Mouse (Mus musculus) kidney, adult 2 months (tissue): ENCODE measurements around the gene Caln1. TPM values are rescaled to one million over a fixed set of nuclear protein-coding genes. Genes with fewer than 3 reads are reported as not detected.

Experiments used
- DNase-seq: peaks from one replicate; pipeline ENCODE4 v3.0.0; 2021
- H3K27ac ChIP-seq: fragments of 200-500 bp; 2 replicates; pipeline ENCODE4 v1.5.1; 2012; ENCODE audit warnings: low read depth, low read length, control low read depth, inconsistent platforms; ENCODE audit not compliant: insufficient read depth
- H3K27me3 ChIP-seq: fragments of 200-500 bp; replicated peaks from 2 replicates; pipeline ENCODE4 v1.6.1; 2012; ENCODE audit warnings: mild to moderate bottlenecking, moderate library complexity, low read length, inconsistent platforms; ENCODE audit not compliant: control insufficient read depth, insufficient read depth
- H3K36me3 ChIP-seq: fragments of 200-500 bp; 2 replicates; pipeline ENCODE4 v1.6.1; 2012; ENCODE audit warnings: mild to moderate bottlenecking, moderate library complexity, low read length, inconsistent platforms; ENCODE audit not compliant: control insufficient read depth, insufficient read depth
- H3K4me1 ChIP-seq: fragments of 200-500 bp; 2 replicates; pipeline ENCODE4 v1.6.1; 2011; ENCODE audit warnings: low read length; ENCODE audit not compliant: control insufficient read depth, insufficient read depth
- H3K4me3 ChIP-seq: fragments of 200-500 bp; 2 replicates; pipeline ENCODE4 v1.5.1; 2011; ENCODE audit warnings: mild to moderate bottlenecking, low read depth, low read length, control low read depth; ENCODE audit not compliant: insufficient read depth
- CTCF ChIP-seq: fragments of 200-500 bp; conservative IDR thresholded peaks from 2 replicates; pipeline ENCODE4 v1.5.1; 2011; ENCODE audit warnings: low read depth, mild to moderate bottlenecking, control low read depth, low read length, moderate library complexity, mixed read lengths; ENCODE audit not compliant: insufficient read depth, insufficient read length
- POLR2A ChIP-seq: fragments of 200-500 bp; IDR thresholded peaks from one replicate; pipeline ENCODE4 v1.6.1; 2011; ENCODE audit warnings: low read depth, low read length, control low read depth
- WGBS: fragments of 180-500 bp; shearing (Covaris S2); methylation state at CpG from one replicate; pipeline ENCODE4 v1.1.7; 2018; 5-methylcytosine and 5-hydroxymethylcytosine counted together
- polyA plus RNA-seq: library from polyadenylated mRNA; depleted of rRNA; stranded (reverse); fragments of >200 nt; gene quantifications from 2 replicates; pipeline ENCODE4 v1.2.3, GENCODE M21; 2012

Gene Caln1
- polyA plus RNA-seq, 1 experiment: 0.02 TPM

- 85% methylated on average over 4 of the region's 4 CpGs for WGBS
- DNase-seq: no peak
- no peaks in the 10 kb centered on the region for H3K36me3 ChIP-seq
- H3K4me3 ChIP-seq: no peak overlapping the region
- H3K27ac ChIP-seq: no peak overlapping the region
- no peaks in the 10 kb centered on the region for H3K4me1 ChIP-seq
- H3K27me3 ChIP-seq: no peaks in the 10 kb centered on the region
- TF ChIP-seq CTCF (no peak), POLR2A (no peak)
Observed at GRCm38 (mm10) chr5:130715181-130715580, 345.9 kb downstream of the Caln1 start.

- Histone ChIP-seq H3K4me3 (no peak overlapping the region), H3K27ac (no peak overlapping the region), H3K36me3 (no peaks in the 10 kb centered on the region), H3K27me3 (no peaks in the 10 kb centered on the region), H3K4me1 (no peaks in the 10 kb centered on the region)
- DNase-seq: no peak
- 65% methylated on average over 9 of the region's 9 CpGs for WGBS
- TF ChIP-seq CTCF: peak; percentile 43; the same call in 1 of the 2 replicates
- TF ChIP-seq POLR2A: no peak
Observed at GRCm38 (mm10) chr5:130718385-130718784, 349.1 kb downstream of the Caln1 start.

- Histone ChIP-seq H3K27me3 (no peaks in the 10 kb centered on the region), H3K4me1 (no peaks in the 10 kb centered on the region), H3K27ac (no peak overlapping the region), H3K4me3 (no peak overlapping the region), H3K36me3 (no peaks in the 10 kb centered on the region)
- no peak for DNase-seq
- TF ChIP-seq CTCF (no peak), POLR2A (no peak)
- WGBS: 74% methylated on average over 13 of the region's 13 CpGs
Observed at GRCm38 (mm10) chr5:130742171-130742570, 372.9 kb downstream of the Caln1 start.

DNA sequence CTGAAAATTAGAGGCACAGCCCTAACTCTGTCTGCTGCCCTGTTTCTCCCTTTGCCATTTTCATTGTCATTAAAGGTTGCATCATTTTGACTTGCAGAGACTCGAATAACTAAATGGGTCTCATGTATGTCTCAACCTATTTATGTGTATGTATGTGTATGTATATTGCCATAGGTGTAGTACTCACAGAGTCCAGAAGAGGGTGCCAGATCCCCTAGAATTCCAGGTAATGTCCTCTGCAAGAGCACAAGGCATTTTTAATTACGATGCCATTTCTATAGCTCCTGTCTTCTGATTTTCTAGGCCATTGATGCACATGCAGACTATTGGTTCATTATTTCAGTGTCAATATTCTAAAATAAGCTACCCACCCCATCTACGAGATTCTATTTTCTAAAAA, 388.3 kb downstream of the Caln1 start:
- WGBS: 90% methylated on average over 3 of the region's 3 CpGs
- Histone ChIP-seq H3K36me3 (no peaks in the 10 kb centered on the region), H3K27me3 (no peaks in the 10 kb centered on the region), H3K4me3 (no peak overlapping the region), H3K27ac (no peak overlapping the region), H3K4me1 (no peaks in the 10 kb centered on the region)
- no peak for TF ChIP-seq CTCF
- TF ChIP-seq POLR2A: no peak
- no peak for DNase-seq

- DNase-seq: no peak
Observed at GRCm38 (mm10) chr5:130765784-130766183, 396.5 kb downstream of the Caln1 start.

DNA sequence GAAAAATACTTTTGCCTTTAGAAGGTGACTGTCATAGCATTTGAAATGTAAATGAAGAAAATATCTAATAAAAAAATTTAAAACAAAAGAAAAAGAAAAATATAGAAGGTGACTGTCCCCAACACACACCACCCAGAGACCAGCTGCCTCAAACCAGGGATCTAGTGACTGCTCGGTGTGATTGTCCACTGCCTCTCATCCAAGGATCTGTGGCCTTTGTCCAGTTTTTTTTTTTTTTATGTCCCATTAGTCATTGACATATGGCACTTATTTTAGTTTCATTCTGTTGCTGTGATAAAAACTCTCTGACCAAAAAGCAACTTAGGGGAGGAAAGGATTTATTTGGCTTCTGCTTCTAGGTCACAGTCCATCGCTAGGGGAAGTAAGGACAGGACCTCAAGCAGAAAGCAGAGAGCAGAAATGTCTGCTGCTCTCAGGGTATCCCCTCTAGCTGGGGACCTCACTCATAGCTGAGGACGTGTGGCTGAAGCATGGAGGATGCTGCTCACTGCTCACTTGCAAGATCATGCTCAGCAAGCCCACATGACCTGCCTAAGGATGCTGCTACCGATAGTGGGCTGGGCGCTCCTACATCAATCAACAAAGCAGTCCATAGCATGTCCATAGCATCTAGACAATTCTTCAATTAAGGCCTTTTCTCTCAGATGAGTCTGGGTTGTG, 401.9 kb downstream of the Caln1 start:
- no peak for TF ChIP-seq CTCF
- TF ChIP-seq POLR2A: no peak
- Histone ChIP-seq H3K27me3 (no peaks in the 10 kb centered on the region), H3K36me3 (no peaks in the 10 kb centered on the region), H3K4me3 (no peak overlapping the region), H3K4me1 (no peaks in the 10 kb centered on the region), H3K27ac (no peak overlapping the region)
- no peak for DNase-seq
- WGBS: 72% methylated on average over 5 of the region's 5 CpGs

More at GRCm38 (mm10) chr5:130765784-130766183, 396.5 kb downstream of the Caln1 start:
- Histone ChIP-seq H3K4me3 (no peak overlapping the region), H3K27me3 (no peaks in the 10 kb centered on the region), H3K27ac (no peak overlapping the region), H3K36me3 (no peaks in the 10 kb centered on the region), H3K4me1 (no peaks in the 10 kb centered on the region)
- no peak for TF ChIP-seq CTCF
- no peak for TF ChIP-seq POLR2A
- WGBS: 79% methylated on average over 6 of the region's 6 CpGs

- Histone ChIP-seq H3K4me1 (no peaks in the 10 kb centered on the region), H3K4me3 (no peak overlapping the region), H3K27me3 (no peaks in the 10 kb centered on the region), H3K27ac (no peak overlapping the region), H3K36me3 (no peaks in the 10 kb centered on the region)
- TF ChIP-seq POLR2A (no peak), CTCF (no peak)
- DNase-seq: no peak
- 83% methylated on average over 6 of the region's 6 CpGs for WGBS
Observed at GRCm38 (mm10) chr5:130772491-130772890, 403.2 kb downstream of the Caln1 start.

GRCm38 (mm10) chr5:130774946-130775345, 405.7 kb downstream of the Caln1 start:
- Histone ChIP-seq H3K36me3 (no peaks in the 10 kb centered on the region), H3K27me3 (no peaks in the 10 kb centered on the region), H3K4me3 (no peak overlapping the region), H3K27ac (no peak overlapping the region), H3K4me1 (no peaks in the 10 kb centered on the region)
- DNase-seq: no peak
- no peak for TF ChIP-seq CTCF
- WGBS: 68% methylated on average over 3 of the region's 3 CpGs
